Mouse (Mus musculus): ENCODE measurements around the gene Gm4177. TPM values are rescaled to one million over a fixed set of nuclear protein-coding genes. Genes with fewer than 3 reads are reported as not detected.
"Not testable (repeated sequence)": the region's sequence is repeated elsewhere in the genome, so short reads cannot be mapped to it uniquely, and the experiment has no call there.

Gene Gm4177
- not detected for total RNA-seq (2021)

GRCm38 (mm10) chr7:21796628-21797027 is at the start of gene Gm4177:
Gene Gm4177 (minus strand): TSS chr7:21796728.
- intact Hi-C loops (cut with DNase I), result not testable (repeated sequence)

GRCm38 (mm10) chr7:21844167-21844566 is 47.6 kb upstream of the Gm4177 start, which contains the start of gene Gm5725:
Gene Gm5725 (minus strand): TSS chr7:21844267.
- DNase-seq (ENCODE audit: low spot score); intact Hi-C loops (cut with DNase I): not testable (repeated sequence)

More at GRCm38 (mm10) chr7:21796628-21797027, at the start of gene Gm4177:
- DNase-seq (ENCODE audit: low spot score), result not testable (repeated sequence)

GRCm38 (mm10) chr7:21832051-21832450 is 35.5 kb upstream of the Gm4177 start, which contains the start of gene Vmn1r135:
Gene Vmn1r135 (plus strand): TSS chr7:21832351.
- intact Hi-C loops (cut with DNase I); DNase-seq (ENCODE audit: low spot score): not testable (repeated sequence)

DNA sequence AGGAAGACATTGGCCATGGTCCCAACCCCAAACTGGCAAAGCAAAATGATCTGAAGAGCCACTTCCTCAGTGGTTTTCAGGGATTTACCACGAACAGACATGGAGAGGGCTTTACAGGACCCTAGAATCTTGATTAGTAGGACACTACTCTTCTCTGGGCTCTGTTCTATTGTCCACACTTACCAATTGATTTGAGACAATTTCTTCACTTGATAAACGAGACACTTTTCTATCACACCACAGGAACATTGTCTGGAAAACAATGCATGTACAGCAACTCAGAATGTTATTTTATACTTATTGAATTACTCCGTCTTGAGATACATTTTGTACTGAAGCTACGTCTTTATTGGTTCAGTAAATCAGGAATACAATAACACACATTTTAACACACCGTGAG is 35.2 kb downstream of the Gm4177 start, which contains the start of gene Gm4175:
Gm4175 (minus strand) TSS at position 101 of the 400 bp plus-strand sequence.
- DNase-seq (ENCODE audit: low spot score); intact Hi-C loops (cut with DNase I): not testable (repeated sequence)

Other genes starting within 250 kb of the Gm4177 start
- gene Vmn1r132, start 182.6 kb downstream of the Gm4177 start, total RNA-seq (2021), result not detected
- not detected for gene Gm4175, start 35.3 kb downstream of the Gm4177 start, total RNA-seq (2021)
- gene Vmn1r135, start 35.6 kb upstream of the Gm4177 start, total RNA-seq (2021), result not detected
- not detected for gene Gm5725, start 47.5 kb upstream of the Gm4177 start, total RNA-seq (2021)
- not detected for gene Gm5891, start 124.6 kb upstream of the Gm4177 start, total RNA-seq (2021)
- not detected for gene Vmn1r137, start 197.9 kb upstream of the Gm4177 start, total RNA-seq (2021)
- not detected for gene Vmn1r138, start 232.2 kb upstream of the Gm4177 start, total RNA-seq (2021)

All from heart, postnatal 25 days (tissue).